Mouse (Mus musculus) right cerebral cortex, adult 2 months (tissue): ENCODE data around the gene Dhrs7.
A peak's percentile ranks its signal among the peaks of the same experiment; 100 is the strongest.
"Not testable (repeated sequence)": the region's sequence is repeated elsewhere in the genome, so short reads cannot be mapped to it uniquely, and the experiment has no call there.

Experiments used
- DNase-seq, 2 experiments: peaks; one replicate each; pipeline ENCODE4 v3.0.0; 2021 to 2022; ENCODE audit warnings: low spot score in 2 of 2

The Dhrs7 gene

DNA sequence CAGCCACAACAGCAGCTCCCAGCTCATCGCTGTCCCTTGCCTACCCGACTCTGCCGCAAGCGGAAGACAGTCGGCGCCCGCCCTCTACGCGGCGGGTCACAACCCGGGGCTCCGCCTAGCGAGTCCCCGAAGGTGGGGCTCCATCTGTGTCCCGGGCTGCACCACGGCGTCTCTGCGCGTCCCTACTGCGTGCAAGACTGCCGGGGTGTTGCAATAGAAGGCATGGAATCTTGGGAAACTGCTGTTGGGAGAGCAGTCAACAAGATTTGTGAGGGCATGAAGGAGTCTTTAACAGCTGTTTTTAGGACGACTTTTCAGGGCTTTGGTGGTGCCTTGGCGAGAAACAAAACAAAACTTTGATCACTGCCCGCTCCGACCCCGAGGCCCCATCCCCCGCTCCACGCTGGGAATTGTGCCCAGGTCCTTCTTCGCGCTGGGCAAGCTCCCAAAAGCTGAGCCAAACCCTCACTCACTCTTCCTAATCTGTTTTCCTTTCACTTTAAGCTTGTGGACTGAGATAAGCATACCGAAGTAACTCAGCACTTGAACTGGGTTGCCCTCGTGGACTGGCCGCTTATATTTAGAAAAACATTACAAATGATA is at the start of gene Dhrs7:
TSS of gene Dhrs7 (minus strand) at position 175 of the 603 bp plus-strand sequence.
- peak; percentile 74 to 75 for DNase-seq

GRCm38 (mm10) chr12:72709981-72710380 is 45.3 kb upstream of the Dhrs7 start:
- no peak for DNase-seq

GRCm38 (mm10) chr12:72704068-72704467 is 39.4 kb upstream of the Dhrs7 start:
- no peak for DNase-seq

GRCm38 (mm10) chr12:72700013-72700412 is 35.3 kb upstream of the Dhrs7 start:
- no peak for DNase-seq

- DNase-seq: no peak
These were observed 30.3 kb upstream of the Dhrs7 start for GRCm38 (mm10) chr12:72694901-72695463.

DNA sequence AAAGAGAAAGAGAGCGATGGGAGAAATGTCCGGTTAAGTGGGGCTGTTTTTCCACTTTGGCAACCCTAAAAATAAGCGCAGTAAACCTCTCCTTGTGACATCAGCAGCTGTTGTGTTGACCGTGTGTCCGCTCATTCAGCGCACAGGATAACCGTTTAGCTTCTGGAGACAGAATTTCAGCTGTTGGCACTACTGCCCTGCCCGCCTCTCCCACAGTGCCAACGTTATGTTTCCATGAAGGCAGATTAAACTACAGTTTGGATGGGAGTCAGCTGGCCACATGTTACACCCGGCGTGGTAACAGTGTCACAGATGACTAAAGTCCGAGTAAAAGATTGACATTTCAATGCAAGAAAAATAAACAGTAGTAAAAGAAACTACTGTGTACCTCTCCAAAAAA is 29.7 kb upstream of the Dhrs7 start:
- no peak for DNase-seq

GRCm38 (mm10) chr12:72693895-72694294 is 29.2 kb upstream of the Dhrs7 start:
- DNase-seq: peak in 1 of 2 experiments; percentile 22

- DNase-seq: not testable (repeated sequence)
These were observed 23.6 kb upstream of the Dhrs7 start for GRCm38 (mm10) chr12:72688281-72688680.

- DNase-seq: not testable (repeated sequence)
These were observed 23.0 kb upstream of the Dhrs7 start for GRCm38 (mm10) chr12:72687741-72688140.

DNA sequence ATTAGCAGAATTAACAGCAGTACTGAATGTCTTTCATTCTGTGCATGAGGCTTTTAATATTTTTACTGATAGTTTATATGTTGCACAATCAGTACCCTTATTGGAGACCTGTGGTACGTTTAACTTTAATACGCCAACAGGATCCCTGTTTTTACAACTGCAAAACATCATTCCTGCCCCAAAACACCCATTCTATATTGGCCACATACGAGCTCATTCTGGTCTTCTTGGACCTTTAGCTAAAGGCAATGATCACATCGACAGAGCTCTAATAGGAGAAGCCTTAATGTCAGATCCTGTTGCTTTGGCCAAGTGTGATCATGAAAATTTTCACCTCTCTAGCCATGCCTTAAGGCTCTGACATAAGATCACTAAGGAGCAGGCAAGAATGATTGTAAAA is 21.9 kb upstream of the Dhrs7 start:
- not testable (repeated sequence) for DNase-seq

DNA sequence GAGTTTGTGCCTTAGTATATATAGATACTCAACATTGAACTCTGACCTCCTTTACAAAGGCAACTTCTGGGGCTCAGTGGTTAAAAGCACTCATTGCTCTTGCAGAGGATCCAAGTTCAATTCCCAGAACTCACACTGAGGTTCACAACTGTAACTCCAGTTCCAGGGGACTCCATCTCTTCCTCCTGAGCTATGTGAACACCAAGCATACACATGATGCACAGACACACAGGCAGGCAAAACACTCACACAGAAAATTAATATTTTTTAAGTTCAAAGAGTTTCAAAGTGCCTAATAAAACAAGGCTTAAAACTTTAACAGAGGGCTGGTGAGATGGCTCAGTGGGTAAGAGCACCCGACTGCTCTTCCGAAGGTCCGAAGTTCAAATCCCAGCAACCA is 18.9 kb upstream of the Dhrs7 start:
- no peak for DNase-seq

DNA sequence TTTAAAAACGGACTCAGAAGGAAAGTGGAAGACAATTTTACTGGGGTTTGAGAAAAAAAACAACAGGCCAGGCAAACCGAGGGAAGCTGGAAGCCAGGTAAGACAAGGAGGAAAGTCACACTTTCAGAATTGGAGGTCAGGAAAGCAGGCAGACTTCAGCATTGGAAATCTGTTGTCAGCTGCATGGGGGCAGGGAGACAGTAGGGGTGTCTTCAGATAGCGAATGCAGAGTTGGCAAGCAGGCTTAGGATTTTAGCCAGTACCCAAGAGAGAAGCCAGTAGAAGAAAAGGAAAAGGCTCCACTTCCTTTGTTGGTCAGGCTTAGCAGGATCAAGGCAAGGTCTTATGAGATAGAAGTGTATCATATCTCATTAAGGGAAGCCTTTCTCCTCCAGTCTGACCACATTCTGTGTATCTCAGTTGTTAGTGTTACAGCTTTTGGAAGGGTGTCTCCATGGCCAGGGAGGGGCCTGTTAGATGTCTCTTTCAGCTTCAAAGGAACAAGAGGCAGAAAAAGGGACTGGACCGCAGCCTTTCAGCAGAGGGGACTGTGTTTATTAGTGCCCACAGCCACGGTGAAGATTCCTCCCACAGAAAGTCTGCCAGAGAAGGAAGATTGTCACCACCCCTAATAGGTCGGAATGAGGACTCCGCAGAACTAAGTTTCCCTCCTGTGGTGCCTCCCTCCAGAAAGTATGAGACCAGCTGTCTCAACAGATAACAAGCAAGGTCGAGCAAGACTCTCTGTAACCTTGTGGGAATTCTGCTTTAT is 18.0 kb upstream of the Dhrs7 start:
- DNase-seq: no peak

- DNase-seq: no peak
These were observed 17.2 kb upstream of the Dhrs7 start for GRCm38 (mm10) chr12:72681919-72682318.

GRCm38 (mm10) chr12:72679635-72680034 is 14.9 kb upstream of the Dhrs7 start:
- DNase-seq: no peak

- DNase-seq: no peak
These were observed 10.1 kb upstream of the Dhrs7 start for GRCm38 (mm10) chr12:72674820-72675219.

DNA sequence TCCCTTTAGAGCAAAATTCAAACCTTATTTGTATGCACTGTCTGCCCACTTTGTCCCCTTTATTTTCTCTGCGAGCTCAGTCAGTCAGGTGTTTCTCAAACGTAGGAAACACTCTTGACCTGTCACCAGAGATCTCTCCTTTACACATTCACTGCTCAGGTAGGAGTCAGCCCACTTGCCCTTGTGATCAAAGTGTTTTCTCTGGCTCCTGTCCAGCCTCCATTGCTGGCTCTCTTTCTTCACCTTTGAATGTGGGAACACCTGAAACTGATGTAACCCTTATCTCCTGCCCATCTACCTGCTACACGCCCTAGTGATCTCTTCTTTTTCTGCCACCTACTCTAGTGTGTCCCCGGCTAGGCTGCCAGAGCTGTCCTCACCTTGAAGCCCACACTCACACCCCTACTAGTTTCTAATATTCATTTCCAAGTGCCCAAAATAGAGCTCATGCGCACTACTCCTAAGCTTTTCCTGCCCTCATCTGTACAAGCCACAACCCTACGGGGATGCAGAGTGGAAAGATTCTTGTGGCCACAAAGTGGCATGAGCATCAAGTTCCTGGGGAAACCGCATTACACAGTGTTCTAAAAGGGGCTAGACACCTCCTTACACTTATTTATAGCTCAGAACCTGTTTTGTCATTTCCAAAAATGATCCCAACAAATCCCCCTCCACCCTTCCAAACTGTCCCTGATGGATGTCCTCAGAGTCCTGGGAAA is 9.5 kb upstream of the Dhrs7 start:
- no peak for DNase-seq

DNA sequence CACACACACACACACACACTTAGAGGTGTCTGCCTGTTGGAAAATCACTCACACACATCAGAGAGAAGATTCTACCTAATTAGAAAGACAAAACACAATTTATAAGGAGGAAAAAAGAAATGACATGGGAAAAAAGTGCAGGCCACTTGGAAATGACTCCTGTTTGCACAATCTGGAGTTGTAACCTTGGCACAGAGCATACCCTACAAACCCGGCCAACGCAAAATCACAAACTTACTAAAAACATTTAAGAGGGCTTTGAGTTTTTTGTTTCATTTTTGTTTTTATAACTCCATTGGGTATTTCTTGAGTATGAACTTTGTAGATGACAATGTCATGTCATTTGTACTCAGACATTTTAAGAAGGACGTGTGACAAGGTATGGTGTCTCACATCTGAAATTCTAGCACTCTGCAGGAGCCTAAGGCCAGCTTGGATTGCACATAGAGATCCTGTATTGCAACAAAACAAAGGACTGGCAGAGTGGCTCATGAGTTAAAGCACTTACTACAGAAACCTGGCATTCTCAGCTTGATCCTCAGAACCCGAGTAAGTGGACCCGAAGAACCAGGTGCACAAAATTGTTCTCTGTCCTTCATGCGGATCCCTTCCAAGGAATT is 6.9 kb upstream of the Dhrs7 start:
- no peak for DNase-seq

DNA sequence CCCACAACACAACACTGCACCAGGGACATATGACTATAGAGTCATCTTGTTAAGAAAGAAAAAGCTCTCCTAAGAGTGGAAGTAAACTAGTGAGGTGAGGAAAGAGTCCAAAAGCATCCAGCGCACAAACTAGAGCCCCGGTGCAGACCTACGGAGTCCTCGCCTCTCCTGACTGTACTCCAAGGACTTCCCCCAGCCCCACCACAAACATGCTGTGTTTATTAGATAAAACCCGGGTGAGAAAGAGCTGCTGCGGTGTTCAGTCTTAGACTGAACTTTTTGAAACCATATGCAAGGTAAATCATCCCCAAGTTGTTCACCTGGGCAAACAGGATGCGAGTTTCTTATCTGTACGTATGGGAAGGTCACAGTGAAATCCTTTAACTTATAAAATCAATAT is 6.2 kb upstream of the Dhrs7 start:
- no peak for DNase-seq

- DNase-seq: no peak
These were observed 3.3 kb upstream of the Dhrs7 start for GRCm38 (mm10) chr12:72667868-72668469.

DNA sequence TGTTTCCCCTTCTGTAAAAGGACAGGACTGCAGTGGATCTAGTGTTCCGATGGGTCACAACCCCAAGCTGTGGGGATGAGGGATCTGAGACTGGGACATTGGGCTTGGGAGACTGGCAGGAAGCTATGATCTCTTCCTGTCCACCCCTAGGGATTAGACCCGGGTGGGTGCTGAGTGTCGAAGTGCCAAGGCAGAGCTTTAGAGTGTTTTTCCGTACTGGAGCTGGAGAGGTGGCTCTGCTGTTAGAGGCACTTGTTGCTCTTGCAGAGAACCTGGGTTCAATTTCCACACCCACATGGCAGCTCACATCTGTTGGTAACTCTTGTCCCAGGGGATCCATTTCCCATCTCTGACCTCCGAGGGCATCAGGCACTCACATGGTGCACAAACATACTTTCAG is 1.3 kb upstream of the Dhrs7 start:
- no peak for DNase-seq

- peak; percentile 37 to 40 for DNase-seq
These were observed 532 bp downstream of the Dhrs7 start for GRCm38 (mm10) chr12:72664020-72664734.
